Mouse (Mus musculus): ENCODE measurements around the gene Nr2c2.

DNA sequence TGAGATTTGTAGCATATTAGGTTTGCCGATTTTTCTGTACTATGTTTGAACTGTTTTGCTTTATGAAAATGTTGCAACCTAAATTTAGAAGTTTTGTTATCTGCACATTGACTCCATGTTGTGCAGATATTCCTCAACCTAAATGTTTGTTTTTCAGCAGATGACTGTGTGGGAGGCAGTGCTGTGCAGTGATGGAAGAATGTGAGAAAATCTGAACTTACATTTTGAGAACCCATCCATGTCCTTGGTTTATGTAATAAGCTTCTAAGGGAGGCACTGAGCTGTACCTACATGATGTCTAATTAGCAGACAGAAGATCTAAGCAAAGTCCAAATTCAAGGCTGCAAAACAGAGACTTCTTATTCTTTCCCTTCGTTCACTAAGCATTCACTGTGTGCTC lies 42.4 kb downstream of the Nr2c2 start:
- no peak for TF ChIP-seq POLR2A (IDR thresholded peaks at IDR 0.05; ENCODE audit: low read depth, low read length)
- no peak for TF ChIP-seq CTCF (IDR thresholded peaks at IDR 0.05; ENCODE audit: extremely low read depth, insufficient read length, insufficient replicate concordance, low read depth, low read length)
